Mouse (Mus musculus) ES-Bruce4 (cell line): ENCODE measurements around the gene Brd3. TPM values are rescaled to one million over a fixed set of nuclear protein-coding genes. Genes with fewer than 3 reads are reported as not detected.
A peak's percentile ranks its signal among the peaks of the same experiment; 100 is the strongest.

ENCODE experiments used
- H3K27ac ChIP-seq: 2 replicates; pipeline ENCODE4 v1.5.1; 2012; ENCODE audit warnings: low read length, inconsistent platforms; ENCODE audit not compliant: insufficient read depth
- H3K27me3 ChIP-seq: 2 replicates; pipeline ENCODE4 v1.6.1; 2012; ENCODE audit warnings: mild to moderate bottlenecking, low read length, inconsistent platforms; ENCODE audit not compliant: control insufficient read depth, poor library complexity, insufficient read depth, severe bottlenecking
- H3K36me3 ChIP-seq: 2 replicates; pipeline ENCODE4 v1.6.1; 2012; ENCODE audit warnings: inconsistent platforms, mild to moderate bottlenecking, low read length, moderate library complexity; ENCODE audit not compliant: control insufficient read depth, poor library complexity, insufficient read depth, severe bottlenecking
- H3K4me1 ChIP-seq: one replicate; pipeline ENCODE4 v1.8.1; 2011; ENCODE audit warnings: low read length; ENCODE audit not compliant: control insufficient read depth, insufficient read depth
- H3K4me3 ChIP-seq: 2 replicates; pipeline ENCODE4 v1.5.1; 2011; ENCODE audit warnings: low read depth, mild to moderate bottlenecking, low read length
- H3K9ac ChIP-seq: 2 replicates; pipeline ENCODE4 v1.6.1; 2012; ENCODE audit warnings: low read depth, mild to moderate bottlenecking, inconsistent platforms; ENCODE audit not compliant: poor library complexity, severe bottlenecking
- H3K9me3 ChIP-seq: replicated peaks from 2 replicates; pipeline ENCODE4 v1.6.1; 2012; ENCODE audit warnings: mild to moderate bottlenecking, low read length, inconsistent platforms; ENCODE audit not compliant: control insufficient read depth, poor library complexity, insufficient read depth, severe bottlenecking
- CTCF ChIP-seq: IDR thresholded peaks from one replicate; pipeline ENCODE4 v1.8.1; 2011; ENCODE audit warnings: low read depth, low read length
- EP300 ChIP-seq: IDR thresholded peaks from 2 replicates; pipeline ENCODE4 v1.6.1; 2011; ENCODE audit warnings: low read depth, low read length; ENCODE audit not compliant: insufficient read depth
- POLR2A ChIP-seq: IDR thresholded peaks from one replicate; pipeline ENCODE4 v1.8.1; 2011; ENCODE audit warnings: low read length; ENCODE audit not compliant: insufficient read depth
- polyA plus RNA-seq: library from polyadenylated mRNA; stranded (reverse); fragments of >200 nt; gene quantifications from 2 replicates; pipeline ENCODE4 v1.2.4, GENCODE M21; 2011; ENCODE audit warnings: low read depth; ENCODE audit not compliant: missing spikeins, insufficient read depth, insufficient read length

Brd3 gene
- polyA plus RNA-seq, 1 experiment = 76.8 TPM

DNA sequence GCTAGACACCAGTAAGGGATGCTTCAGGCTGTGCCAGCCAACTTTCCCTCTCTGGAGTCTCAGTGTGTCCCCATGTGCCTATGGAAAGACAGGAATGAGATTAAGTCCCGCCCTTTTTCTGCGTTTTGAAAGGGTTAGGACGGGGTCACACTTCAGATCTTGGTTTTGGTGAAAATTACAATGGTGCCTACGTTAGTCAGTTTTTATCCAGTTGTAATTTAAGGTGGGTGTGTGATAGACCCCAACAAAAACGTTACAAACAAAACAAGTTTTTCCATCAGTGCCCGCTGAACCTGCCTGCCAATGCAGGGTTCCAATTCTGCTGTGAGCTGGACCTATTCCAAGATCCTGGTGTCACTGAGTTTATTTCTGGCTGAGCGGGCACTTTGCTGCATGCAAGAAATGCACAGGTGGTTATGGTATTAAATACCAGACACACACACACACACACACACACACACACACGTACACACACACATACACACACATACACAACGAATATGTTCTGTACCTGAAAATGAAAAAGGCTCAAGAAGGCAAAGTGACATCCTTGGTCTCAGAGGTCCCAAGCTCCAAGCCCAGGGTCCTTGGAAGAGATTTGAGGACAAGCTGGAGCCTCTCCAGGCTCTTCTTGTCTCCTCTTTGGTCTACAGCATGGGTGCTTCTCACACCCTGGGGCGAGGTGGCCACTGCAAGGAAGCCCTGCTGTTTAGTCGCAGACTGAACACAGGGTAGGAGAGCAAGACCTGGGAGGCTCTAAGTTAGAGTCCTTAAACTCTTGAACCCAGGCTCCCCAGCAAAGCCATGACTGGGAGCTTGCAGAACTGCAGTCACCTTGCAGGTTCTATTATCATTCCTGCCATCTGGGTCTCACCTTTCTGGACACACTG is 30.9 kb downstream of the Brd3 start:
- peaks cover 3% of the 10 kb centered on the region for H3K4me1 ChIP-seq
- TF ChIP-seq POLR2A (no peak), CTCF (no peak), EP300 (no peak)
- H3K36me3 ChIP-seq = no peaks in the 10 kb centered on the region
- no peaks in the 10 kb centered on the region; the same call in 1 of the 2 replicates for H3K27me3 ChIP-seq
- peak overlapping the region; percentile 92 for H3K4me3 ChIP-seq
- 0 out of 2 replicates have a peak overlapping the region, but pooled peaks have one; percentile 43 for H3K27ac ChIP-seq
- H3K9ac ChIP-seq = peak overlapping the region; percentile 63
- H3K9me3 ChIP-seq = no peaks in the 10 kb centered on the region

DNA sequence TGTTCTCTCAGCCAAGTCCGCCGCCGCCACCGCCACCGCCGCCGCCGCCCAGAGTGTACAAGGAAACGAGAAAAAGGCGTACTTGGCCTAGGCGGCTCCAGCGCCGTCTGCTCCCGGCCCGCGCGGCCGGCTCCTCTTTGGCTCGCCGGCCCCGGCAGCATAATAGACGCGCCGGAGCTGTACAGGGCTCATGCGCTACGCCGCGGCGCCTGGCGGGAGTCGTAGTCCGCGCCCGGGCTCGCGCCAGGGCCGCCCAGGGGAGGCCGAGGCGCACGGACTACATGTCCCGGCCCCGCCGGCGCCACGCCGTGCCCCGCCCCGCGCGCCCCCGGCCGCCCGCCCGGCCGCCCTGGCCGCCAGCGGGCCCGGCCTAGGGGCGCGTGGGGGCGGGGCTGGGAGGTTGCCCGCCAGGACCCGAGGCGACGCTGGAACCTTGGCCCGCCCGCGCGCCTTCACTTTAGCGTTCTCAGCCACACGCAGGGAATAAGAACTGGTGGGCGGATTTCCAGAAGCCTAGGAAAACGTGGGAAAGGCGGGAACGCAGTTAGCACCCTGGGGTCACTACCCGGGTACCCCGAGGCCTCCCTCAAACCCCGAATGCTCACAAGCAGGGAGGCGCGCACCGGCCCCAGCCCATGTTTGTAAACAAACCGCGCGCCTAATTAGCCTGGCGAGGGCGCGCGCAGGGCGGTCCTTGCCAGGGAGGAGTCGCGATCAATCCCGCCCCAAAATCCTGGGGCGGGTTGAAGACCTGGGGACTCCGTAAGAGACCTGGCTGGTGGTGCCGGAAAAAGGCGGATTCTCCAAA is 31.8 kb downstream of the Brd3 start:
- Histone ChIP-seq H3K27ac (peak overlapping the region; percentile 68), H3K4me3 (peak overlapping the region; percentile 94), H3K9me3 (no peaks in the 10 kb centered on the region), H3K9ac (peak overlapping the region; percentile 93), H3K27me3 (no peaks in the 10 kb centered on the region; the same call in 1 of the 2 replicates), H3K4me1 (peaks cover 9% of the 10 kb centered on the region), H3K36me3 (no peaks in the 10 kb centered on the region)
- TF ChIP-seq POLR2A = peak; percentile 68
- no peak for TF ChIP-seq CTCF
- 0 out of 2 replicates have a peak, but pooled peaks have one; percentile 32 for TF ChIP-seq EP300

DNA sequence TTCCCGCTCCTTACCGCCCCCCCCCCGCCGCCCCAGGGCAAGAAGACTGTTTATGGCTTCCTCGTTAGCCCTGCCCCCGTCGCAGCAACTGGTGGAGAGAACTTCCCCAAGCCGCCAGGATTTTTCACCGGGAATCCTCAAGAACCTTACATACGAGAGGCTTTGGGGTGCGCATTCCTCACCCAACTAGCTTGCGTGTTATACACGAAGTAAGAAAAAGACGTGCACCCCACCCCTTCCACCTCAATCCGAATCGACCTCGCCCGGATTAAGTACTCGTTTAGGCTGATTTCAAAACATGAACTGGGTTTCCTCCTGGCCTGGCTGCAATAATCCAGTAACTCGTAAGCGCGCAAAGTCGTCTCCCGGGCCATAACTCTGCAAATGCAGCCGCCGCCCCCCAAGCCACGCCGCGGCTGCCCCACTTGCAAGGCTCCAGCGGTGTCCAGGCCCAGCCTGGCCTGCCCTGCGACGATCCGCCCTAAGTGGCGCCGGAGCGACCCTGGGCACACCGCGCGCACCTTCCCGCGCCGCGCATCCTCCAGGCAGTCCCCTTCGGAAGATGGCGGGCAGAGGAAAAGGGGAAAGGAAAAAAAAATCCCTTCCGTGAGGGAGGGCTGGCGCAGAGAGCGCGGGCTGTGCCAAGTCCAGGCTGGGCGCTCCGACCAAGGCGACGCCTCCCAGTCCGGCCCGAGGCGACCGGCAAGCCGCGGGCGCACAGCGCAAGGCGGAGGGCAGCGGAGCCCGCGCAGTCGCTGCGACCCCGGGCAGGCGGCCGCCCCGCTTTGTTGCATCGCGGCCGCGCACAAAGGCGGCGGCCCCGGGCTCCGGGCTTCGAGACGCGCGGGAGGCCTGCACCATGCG is 32.6 kb downstream of the Brd3 start:
- Histone ChIP-seq H3K9ac (peak overlapping the region; percentile 93), H3K4me3 (peak overlapping the region; percentile 94), H3K9me3 (no peaks in the 10 kb centered on the region), H3K27me3 (no peaks in the 10 kb centered on the region), H3K4me1 (peaks cover 9% of the 10 kb centered on the region), H3K36me3 (no peaks in the 10 kb centered on the region), H3K27ac (peak overlapping the region; percentile 68)
- TF ChIP-seq EP300 (no peak), POLR2A (no peak), CTCF (no peak)

DNA sequence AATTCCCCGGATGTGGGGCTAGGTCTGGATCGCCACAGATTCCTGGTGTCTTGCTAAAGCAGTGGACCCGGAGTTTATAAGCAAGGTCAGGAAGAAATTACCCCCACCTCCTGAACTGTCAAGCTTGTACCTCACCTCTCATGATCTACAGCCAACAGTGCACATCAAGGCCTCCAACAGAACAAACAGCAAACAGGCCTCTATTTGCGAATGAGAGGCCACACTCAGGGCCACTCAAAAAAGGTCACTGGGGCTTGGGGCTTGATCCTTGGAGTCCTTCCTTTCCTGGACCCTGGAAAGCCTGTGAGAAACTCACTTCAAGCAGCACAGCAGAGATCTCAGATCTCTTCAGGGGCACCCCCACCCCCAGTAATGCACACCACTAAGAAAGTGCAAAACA is 33.6 kb downstream of the Brd3 start:
- peaks cover 13% of the 10 kb centered on the region for H3K4me1 ChIP-seq
- no peak for TF ChIP-seq POLR2A
- TF ChIP-seq CTCF = no peak
- TF ChIP-seq EP300 = no peak
- no peaks in the 10 kb centered on the region for H3K9me3 ChIP-seq
- H3K4me3 ChIP-seq = peak overlapping the region; percentile 94
- no peak overlapping the region for H3K27ac ChIP-seq
- peak overlapping the region; percentile 93; the same call in 1 of the 2 replicates for H3K9ac ChIP-seq
- H3K27me3 ChIP-seq = no peaks in the 10 kb centered on the region
- H3K36me3 ChIP-seq = no peaks in the 10 kb centered on the region

DNA sequence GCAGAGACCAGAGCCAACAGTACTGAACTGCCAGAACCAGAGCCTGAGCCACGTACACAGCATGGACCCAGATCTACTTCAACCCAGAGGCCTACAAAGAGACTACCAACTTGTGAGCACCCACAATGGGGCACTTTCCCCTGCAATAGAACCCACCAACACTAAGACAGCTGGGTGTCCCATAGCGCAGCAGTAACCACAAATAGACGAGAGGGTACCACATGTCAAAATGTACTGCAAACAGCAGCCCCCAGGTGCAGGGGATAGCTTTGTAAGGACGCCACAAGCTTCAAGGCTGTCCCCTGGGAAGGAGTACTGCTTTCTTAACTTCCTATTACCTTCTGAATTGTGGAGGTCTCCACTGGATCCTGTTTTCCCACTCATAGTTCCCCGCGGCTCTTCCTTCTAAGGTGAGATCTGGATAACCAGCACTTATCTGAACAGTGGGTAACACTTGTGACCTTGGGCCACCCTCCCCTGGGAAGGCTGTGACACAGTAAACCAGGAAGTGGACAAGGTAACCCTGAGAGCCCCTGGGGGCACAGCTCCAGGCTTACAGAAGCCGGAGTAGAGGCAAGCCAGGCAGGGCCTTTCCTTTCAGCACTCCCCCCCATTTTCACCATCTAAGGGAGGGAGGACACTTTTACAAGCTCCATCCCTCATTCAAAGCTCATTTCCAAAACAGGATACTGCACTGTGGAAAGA is 34.2 kb downstream of the Brd3 start:
- Histone ChIP-seq H3K9me3 (no peaks in the 10 kb centered on the region), H3K27me3 (no peaks in the 10 kb centered on the region), H3K27ac (no peak overlapping the region), H3K4me1 (peaks cover 13% of the 10 kb centered on the region), H3K4me3 (no peak overlapping the region), H3K36me3 (no peaks in the 10 kb centered on the region), H3K9ac (0 out of 2 replicates have a peak overlapping the region, but pooled peaks have one; percentile 93)
- TF ChIP-seq CTCF (no peak), EP300 (no peak), POLR2A (no peak)
